Mouse (Mus musculus) left cerebral cortex, postnatal 10 days (tissue): ENCODE data around the gene Zfp341. TPM values are rescaled to one million over a fixed set of nuclear protein-coding genes. Genes with fewer than 3 reads are reported as not detected.

Source experiments
- DNase-seq, 2 experiments: peaks; one replicate each; pipeline ENCODE4 v3.0.0; 2021 to 2022; ENCODE audit warnings: low spot score in 2 of 2, mixed read lengths in 1 of 2; ENCODE audit errors: extremely low spot score in 1 of 2
- intact Hi-C: fragments of 180-260 bp; cut with DNase I; formaldehyde crosslinking; loops from one replicate; pipeline ENCODE4 v1.15.1; 2025
- total RNA-seq, 2 experiments: library from RNA; stranded (reverse); gene quantifications; 2 replicates each; pipeline ENCODE4 v1.2.3; 2021

Gene Zfp341
- 10 to 100 TPM; 14.3 to 14.7 TPM for total RNA-seq

- DNase-seq = peak; percentile 79 to 94
- intact Hi-C loops = loop anchor here (5.0 to 10.0 kb wide), 3 partner anchors 59 to 201 kb away; partner anchors contain the start of genes Actl10 and Necab3
These were observed at the start of gene Zfp341, which contains the start of gene 4930519P11Rik for GRCm38 (mm10) chr2:154613118-154614115. Gene Zfp341 (plus strand): TSS chr2:154613297. Gene 4930519P11Rik (minus strand): TSS chr2:154613437.

- DNase-seq = no peak
- intact Hi-C loops = no loop called here
These were observed 49.4 kb upstream of the Zfp341 start for GRCm38 (mm10) chr2:154563612-154564170.

DNA sequence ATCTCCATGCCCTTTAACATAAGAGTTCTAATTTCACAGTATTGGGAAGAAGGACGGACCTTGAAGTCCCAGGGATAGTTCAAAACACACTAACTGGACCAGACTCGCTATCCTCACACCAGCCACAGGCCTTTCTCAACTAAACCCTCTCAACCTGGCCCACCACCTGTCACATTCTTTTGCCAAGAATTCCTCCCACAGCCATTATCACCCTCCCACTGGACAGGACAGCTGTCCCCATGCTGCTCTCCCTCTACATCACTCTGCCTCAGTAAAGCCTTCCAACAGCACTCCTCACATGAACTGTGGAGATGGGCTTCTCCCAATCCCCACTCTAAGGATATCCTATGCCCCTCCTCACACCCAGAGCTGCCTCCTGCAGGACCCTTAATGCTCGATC is 47.5 kb upstream of the Zfp341 start:
- no peak for DNase-seq
- intact Hi-C loops = no loop called here

DNA sequence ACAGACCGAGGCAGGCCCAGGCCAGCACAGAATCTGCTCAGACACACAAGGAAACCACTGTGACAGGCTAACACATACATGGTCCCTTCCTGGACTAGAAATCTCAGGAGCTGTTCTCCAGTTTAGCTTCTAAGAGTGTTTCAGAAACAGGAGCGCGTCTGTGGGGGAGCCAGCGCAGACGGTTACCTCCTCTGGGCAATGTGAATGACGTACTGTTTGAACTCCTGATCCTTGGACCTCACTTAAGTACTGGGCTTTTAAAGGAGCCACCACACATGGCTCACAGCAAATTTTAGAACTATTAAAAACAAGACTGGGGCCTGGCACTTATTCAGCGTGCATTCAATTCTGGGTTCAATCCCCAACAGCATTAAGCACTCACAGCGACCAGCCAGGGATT is 46.5 kb upstream of the Zfp341 start:
- intact Hi-C loops = no loop called here
- no peak for DNase-seq

DNA sequence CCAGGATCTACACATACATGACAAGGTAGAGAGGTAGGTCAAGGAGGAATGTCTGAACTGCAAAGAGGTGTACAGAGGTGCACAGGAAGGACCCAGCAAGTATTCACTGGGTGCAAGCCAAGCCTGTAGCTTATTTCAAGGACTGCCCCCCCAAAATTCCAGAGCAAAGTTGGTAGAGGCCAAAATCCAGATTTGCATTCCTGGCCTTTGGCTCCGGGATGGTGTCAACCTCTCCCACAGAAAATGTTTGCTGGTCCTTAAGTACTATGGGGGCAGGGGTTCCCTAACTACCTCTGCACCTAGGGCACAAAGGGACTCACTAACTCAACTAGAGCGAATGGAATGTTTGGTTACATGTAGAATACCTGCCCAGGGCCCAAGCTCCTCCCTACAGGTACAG is 45.3 kb upstream of the Zfp341 start:
- intact Hi-C loops = no loop called here
- no peak for DNase-seq

DNA sequence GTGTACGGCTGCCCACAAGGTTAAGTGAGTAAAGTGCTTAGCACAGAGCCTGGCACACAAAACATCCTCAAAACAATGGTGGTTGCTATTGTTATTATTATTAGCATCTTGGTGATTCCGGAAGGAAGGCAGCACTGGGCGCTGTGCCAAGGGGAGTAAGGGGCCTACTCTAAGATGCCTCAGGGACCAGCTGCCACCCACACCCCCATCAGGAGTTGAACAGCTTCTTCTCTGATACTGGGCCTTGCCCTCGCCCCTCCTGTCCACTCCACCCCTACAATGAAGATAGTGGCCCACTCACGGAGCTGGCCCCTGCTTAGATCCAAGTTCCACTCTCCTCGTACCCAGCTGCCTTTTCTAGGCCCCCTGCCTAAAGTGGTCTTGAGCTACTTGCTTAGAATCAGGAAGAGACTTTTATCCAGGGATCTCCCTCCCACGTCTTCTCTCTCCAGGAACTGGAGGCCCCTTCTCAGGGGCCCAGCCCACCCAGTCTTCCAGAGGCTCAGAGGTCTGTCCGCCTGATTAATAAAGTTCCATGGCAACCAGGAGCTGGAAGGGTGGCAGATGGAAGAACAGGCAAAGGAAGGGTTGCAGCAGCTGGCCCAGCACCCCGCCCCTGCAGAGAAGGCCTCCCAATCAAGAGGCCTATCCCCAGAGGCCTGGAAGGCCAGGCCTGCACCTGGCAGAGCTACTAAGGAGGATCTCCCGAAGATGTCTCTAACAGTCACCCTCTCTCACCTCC is 44.6 kb upstream of the Zfp341 start:
- DNase-seq = peak in 1 of 2 experiments; percentile 72
- intact Hi-C loops = no loop called here

GRCm38 (mm10) chr2:154569071-154569748 is 43.9 kb upstream of the Zfp341 start:
- intact Hi-C loops = no loop called here
- peak in 1 of 2 experiments; percentile 77 for DNase-seq

DNA sequence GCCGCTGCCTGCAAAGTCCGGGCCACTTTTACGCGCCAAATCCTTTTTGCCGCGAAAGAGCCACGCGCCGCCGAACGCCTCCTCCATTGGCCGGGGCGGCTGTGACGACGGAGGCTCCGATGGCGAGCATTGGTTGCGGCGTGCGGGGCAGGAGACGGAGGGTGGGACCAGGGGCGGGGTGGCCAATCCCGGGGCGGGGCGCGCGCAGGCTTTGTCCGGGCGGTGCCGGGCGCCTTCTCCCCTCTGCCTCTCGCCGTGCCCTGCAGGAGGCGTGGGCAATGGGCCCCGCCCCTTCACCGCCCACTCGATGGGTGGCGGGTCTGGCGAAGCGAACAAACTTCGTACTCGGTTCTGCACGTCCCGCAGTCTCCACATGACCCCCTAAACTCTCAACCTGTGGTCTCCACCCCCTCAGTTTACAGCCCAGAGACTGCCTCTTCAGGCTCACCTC is 43.2 kb upstream of the Zfp341 start, which contains the start of gene E2f1:
TSS of gene E2f1 (minus strand) at position 57 of the 451 bp plus-strand sequence.
- intact Hi-C loops = no loop called here
- peak; percentile 93 to 97 for DNase-seq

DNA sequence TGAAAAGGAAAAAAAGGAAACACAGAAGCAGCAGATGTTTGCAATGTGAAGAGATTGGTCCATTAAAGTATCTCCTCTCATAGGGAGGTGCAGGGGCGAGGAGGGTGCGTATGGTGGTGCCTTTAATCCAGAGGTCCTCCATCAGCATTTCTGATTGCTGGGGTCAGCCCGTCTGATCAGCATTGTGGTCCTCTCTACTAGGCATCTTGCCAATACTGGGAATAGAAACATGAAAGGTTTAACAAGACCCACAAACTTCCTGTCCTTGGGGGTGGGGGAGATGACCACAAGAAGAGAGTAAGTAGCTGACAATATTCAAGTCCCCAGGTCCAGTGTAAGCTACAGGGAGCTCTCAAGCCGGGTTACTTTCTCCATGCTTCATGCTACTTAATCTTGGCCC is 42.4 kb upstream of the Zfp341 start:
- intact Hi-C loops = no loop called here
- DNase-seq = no peak

GRCm38 (mm10) chr2:154571266-154571665 is 41.8 kb upstream of the Zfp341 start:
- intact Hi-C loops = no loop called here
- DNase-seq = no peak

GRCm38 (mm10) chr2:154571976-154572375 is 41.1 kb upstream of the Zfp341 start:
- intact Hi-C loops = no loop called here
- DNase-seq = no peak

- no peak for DNase-seq
- intact Hi-C loops = no loop called here
These were observed 40.1 kb upstream of the Zfp341 start for GRCm38 (mm10) chr2:154572996-154573395.

DNA sequence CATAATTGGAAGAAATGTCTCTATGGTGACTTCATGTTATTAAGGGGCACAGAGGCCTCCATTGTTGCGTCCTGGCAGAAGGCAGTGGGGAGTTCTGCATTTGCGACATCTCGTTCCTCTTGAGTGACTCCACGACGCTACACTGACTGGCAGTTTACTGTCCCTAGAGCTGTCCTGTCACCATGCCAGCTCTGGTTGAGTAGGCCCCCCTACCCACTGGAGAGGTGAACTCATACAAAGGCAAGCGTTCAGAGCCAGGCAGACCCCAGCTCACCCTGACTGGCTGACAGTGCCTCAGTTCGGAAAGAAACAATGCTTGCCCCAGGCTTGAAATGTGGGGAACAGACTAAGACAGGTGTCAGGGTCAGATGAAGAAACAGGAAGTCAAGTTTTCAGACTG is 38.8 kb upstream of the Zfp341 start:
- no peak for DNase-seq
- intact Hi-C loops = no loop called here

GRCm38 (mm10) chr2:154576876-154577743 is 36.0 kb upstream of the Zfp341 start:
- no peak for DNase-seq
- intact Hi-C loops = no loop called here

DNA sequence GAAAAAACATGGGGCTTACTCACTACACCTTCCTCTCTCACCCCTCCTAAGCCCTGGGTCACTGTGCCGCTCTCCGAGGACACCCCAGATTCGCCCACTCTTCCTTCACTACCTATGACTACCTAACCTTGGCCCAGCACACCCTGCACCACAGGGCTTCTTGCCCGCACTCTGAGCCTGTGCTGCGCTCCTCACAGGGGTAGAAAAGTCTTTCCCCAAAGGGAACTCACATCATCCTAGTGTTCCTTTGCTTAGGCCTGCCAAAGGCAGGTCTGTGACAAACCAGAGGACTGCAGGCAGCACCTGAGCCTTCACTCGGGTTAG is 35.4 kb upstream of the Zfp341 start:
- intact Hi-C loops = no loop called here
- DNase-seq = no peak

GRCm38 (mm10) chr2:154580586-154580985 is 32.5 kb upstream of the Zfp341 start:
- DNase-seq = no peak
- intact Hi-C loops = no loop called here

DNA sequence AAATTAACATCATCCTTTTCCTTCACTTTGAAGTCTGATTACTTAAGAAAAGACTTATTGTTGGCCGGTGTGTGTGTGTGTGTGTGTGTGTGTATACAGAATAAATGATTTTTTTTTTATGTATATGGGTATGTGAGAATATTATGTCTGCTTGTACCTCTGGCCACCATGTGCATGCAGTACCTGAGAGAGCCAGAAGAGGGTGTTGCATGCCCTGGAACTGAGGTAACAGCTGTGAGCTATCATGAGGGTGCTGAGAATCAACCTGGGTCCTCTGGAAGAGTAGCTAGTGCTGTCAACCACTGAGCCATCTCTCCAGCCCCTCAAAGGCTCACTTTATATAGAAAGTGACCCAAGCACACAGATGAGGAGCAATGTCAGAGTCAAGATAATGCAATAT is 31.7 kb upstream of the Zfp341 start:
- intact Hi-C loops = no loop called here
- DNase-seq = no peak
